Mouse (Mus musculus) heart, embryonic 11.5 days (tissue): ENCODE measurements at regions not wholly inside any gene's neighbourhood (a gene's known extent, or its start where the extent isn't known, plus 50 kb on each side); places are given as distances from the start of the nearest gene placed in this dataset.

ENCODE experiments used
- ATAC-seq: fragments of 200-750 bp; cut with Nextera tagmentation; replicated peaks from 2 replicates; pipeline ENCODE4 v1.8.0; 2017; ENCODE audit warnings: moderate library complexity; ENCODE audit not compliant: insufficient number of reproducible peaks, low FRiP score, low TSS enrichment
- H3K27ac ChIP-seq: fragments of 300-500 bp; sonication (generic); 2 replicates; pipeline ENCODE4 v1.5.1; 2014; ENCODE audit warnings: mild to moderate bottlenecking, low read depth, low read length
- H3K27me3 ChIP-seq: fragments of 300-500 bp; sonication (generic); 2 replicates; pipeline ENCODE4 v1.6.1; 2014; ENCODE audit warnings: mild to moderate bottlenecking, low read length, mixed read lengths; ENCODE audit not compliant: control insufficient read depth, insufficient read depth
- H3K36me3 ChIP-seq: fragments of 300-500 bp; sonication (generic); 2 replicates; pipeline ENCODE4 v1.6.1; 2014; ENCODE audit warnings: mild to moderate bottlenecking, low read length, moderate library complexity, mixed read lengths; ENCODE audit not compliant: control insufficient read depth, insufficient read depth
- H3K4me1 ChIP-seq: fragments of 300-500 bp; sonication (generic); 2 replicates; pipeline ENCODE4 v1.6.1; 2014; ENCODE audit warnings: low read length; ENCODE audit not compliant: control insufficient read depth, insufficient read depth
- H3K4me2 ChIP-seq: fragments of 300-500 bp; sonication (generic); 2 replicates; pipeline ENCODE4 v1.6.1; 2014; ENCODE audit warnings: mild to moderate bottlenecking, moderate library complexity
- H3K4me3 ChIP-seq: fragments of 300-500 bp; sonication (generic); 2 replicates; pipeline ENCODE4 v1.5.1; 2014; ENCODE audit warnings: low read depth, low read length
- H3K9ac ChIP-seq: fragments of 300-500 bp; sonication (generic); 2 replicates; pipeline ENCODE4 v1.6.1; 2014; ENCODE audit warnings: mild to moderate bottlenecking, low read depth, low read length, moderate library complexity
- H3K9me3 ChIP-seq: fragments of 300-500 bp; sonication (generic); replicated peaks from 2 replicates; pipeline ENCODE4 v1.6.1; 2016; ENCODE audit warnings: low read length; ENCODE audit not compliant: control insufficient read depth
- WGBS: fragments of 180-500 bp; shearing (Covaris S2); extraction: QIAGEN DNeasy Blood & Tissue Kit; methylation state at CpG from one replicate; pipeline ENCODE4 v1.1.7; 2014; ENCODE audit not compliant: insufficient replicate concordance; 5-methylcytosine and 5-hydroxymethylcytosine counted together

DNA sequence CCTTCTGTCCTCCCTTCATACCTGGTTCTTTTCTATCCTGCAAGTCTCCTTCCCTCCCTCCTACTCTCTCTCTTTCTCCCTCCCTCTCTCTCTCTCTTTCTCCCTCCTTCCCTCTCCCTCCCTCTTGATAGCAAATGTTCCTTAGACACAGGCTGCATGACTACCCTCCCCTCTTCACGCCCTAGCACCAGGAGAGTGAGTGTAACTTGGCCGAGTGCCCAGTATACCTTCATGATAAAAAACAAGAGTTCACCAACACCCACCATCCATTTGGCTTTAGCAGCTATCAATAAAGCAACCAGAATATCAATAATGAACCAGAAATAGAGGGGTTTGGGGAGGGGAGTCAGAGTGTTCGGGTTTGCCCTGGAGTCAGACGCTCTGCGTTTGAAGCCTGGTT, 90.4 kb downstream of the Tmx1 start:
- 30% methylated on average over 5 of the region's 5 CpGs for WGBS
- H3K27me3 ChIP-seq = no peaks in the 10 kb centered on the region
- no peaks in the 10 kb centered on the region for H3K9me3 ChIP-seq
- H3K4me2 ChIP-seq = no peak overlapping the region
- no peaks in the 10 kb centered on the region for H3K36me3 ChIP-seq
- no peak for ATAC-seq
- H3K9ac ChIP-seq = no peak overlapping the region
- H3K4me1 ChIP-seq = peaks cover 12% of the 10 kb centered on the region
- no peak overlapping the region for H3K27ac ChIP-seq
- no peak overlapping the region for H3K4me3 ChIP-seq

DNA sequence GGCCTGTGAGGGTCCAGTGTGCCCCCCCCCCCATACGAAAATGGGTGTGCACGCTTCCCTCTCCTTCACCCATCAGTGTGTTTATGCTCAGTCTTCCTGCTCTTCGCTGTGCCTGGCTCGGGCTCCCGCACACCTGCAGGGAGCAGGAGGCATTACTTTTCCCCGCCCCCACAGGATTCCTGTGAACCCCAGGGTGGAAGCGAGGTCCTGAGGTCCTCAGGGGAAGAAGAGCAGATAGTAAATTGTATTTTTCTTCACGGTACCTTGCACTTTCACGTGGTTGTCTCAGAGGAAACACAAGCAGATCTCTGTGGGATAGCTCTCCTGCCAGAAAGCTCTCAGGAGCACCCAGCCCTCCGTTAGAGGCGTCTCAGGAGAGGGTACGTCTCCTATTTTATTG, 91.4 kb downstream of the Tmx1 start:
- Histone ChIP-seq H3K36me3 (no peaks in the 10 kb centered on the region), H3K27ac (no peak overlapping the region), H3K9ac (no peak overlapping the region), H3K4me1 (peaks cover 12% of the 10 kb centered on the region), H3K9me3 (no peaks in the 10 kb centered on the region), H3K4me2 (no peak overlapping the region; the same call in 1 of the 2 replicates), H3K27me3 (no peaks in the 10 kb centered on the region), H3K4me3 (no peak overlapping the region)
- ATAC-seq = no peak
- WGBS = 28% methylated on average over 12 of the region's 12 CpGs

DNA sequence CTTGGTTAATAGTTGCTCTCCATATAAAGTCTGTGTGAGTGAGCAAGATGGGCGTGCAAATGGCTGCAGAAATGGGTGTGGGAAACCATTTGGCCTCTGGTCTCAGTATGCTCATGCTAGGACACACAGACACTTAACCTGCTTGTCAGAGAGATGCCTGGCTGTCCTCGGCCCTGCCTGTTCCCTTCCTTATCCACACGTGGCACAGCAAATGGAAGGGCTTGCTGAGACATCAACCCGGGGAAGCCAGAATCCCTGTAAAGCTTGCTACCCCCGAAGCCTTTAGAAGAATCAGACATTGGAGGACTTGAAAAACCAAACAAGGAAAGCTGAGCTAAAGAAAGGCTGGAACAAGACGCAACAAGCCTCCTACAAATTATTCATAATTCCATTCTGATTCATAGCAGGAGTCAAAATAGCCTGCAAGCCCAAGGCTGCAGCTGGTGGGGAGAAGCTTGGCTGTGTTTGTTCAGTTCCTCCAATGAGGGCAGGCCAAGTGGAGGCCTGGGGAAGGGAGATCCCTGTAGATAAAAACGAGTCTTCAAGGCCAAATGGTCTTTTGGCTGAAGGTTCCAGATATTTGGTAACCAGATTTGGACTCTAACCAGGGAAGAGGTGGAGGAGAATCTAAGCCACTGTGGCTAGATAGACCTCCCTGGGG, 92.1 kb downstream of the Tmx1 start:
- no peak overlapping the region for H3K4me2 ChIP-seq
- WGBS = 45% methylated on average over 7 of the region's 7 CpGs
- H3K4me1 ChIP-seq = peaks cover 12% of the 10 kb centered on the region
- ATAC-seq = no peak
- H3K9me3 ChIP-seq = no peaks in the 10 kb centered on the region
- no peaks in the 10 kb centered on the region for H3K27me3 ChIP-seq
- H3K36me3 ChIP-seq = no peaks in the 10 kb centered on the region
- no peak overlapping the region for H3K4me3 ChIP-seq
- no peak overlapping the region for H3K9ac ChIP-seq
- no peak overlapping the region for H3K27ac ChIP-seq

DNA sequence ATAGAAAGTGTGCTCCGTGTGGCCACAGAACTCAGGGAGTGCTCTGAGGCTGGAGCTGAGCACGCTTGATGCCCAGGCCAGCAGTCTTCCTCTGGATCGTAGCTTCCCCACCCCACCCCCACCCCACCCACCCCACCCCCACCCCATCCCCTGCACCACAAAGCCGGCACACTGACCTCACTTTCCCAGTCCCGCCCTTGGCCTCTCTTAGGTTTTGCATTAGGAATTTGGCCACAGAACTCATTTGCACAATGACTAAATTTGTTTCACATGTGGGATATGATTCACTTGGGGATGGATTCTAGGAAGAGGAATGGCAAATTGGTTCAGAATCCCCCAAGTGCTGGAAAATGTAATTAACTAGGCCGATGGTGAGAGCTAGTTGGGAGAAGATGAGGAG, 94.3 kb downstream of the Tmx1 start:
- peaks cover 12% of the 10 kb centered on the region for H3K4me1 ChIP-seq
- 64% methylated on average over 6 of the region's 6 CpGs for whole genome bisulfite sequencing
- H3K4me2 ChIP-seq = no peak overlapping the region
- no peak overlapping the region for H3K9ac ChIP-seq
- no peak for ATAC-seq
- no peak overlapping the region for H3K27ac ChIP-seq
- no peaks in the 10 kb centered on the region for H3K36me3 ChIP-seq
- H3K27me3 ChIP-seq = no peaks in the 10 kb centered on the region
- no peaks in the 10 kb centered on the region for H3K9me3 ChIP-seq
- H3K4me3 ChIP-seq = no peak overlapping the region

DNA sequence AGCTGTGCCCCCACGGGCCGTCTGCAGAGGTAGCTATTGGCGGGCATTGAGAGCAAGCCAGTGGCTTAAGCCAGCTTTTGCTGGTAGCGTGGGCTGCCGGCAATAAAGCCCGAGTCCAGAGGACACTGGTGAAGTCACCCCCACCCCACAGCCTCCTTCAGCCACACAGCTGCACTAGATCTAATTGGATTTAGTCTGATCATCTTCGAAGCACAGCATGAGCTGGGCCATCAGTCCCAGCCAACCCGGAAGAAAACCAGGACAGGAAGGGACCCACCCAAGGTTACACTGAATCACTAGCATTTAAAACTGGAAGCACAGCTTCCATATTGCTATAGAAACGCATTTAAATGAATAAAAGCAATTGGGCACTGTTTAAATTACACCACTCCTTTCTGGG, 96.4 kb downstream of the Tmx1 start:
- Histone ChIP-seq H3K36me3 (no peaks in the 10 kb centered on the region), H3K4me2 (no peak overlapping the region), H3K9me3 (no peaks in the 10 kb centered on the region), H3K9ac (no peak overlapping the region), H3K4me3 (no peak overlapping the region), H3K27me3 (no peaks in the 10 kb centered on the region), H3K27ac (no peak overlapping the region), H3K4me1 (0 out of 2 replicates have a peak, but pooled peaks cover 1% of the 10 kb centered on the region)
- 79% methylated on average over 9 of the region's 9 CpGs for WGBS
- ATAC-seq = no peak

DNA sequence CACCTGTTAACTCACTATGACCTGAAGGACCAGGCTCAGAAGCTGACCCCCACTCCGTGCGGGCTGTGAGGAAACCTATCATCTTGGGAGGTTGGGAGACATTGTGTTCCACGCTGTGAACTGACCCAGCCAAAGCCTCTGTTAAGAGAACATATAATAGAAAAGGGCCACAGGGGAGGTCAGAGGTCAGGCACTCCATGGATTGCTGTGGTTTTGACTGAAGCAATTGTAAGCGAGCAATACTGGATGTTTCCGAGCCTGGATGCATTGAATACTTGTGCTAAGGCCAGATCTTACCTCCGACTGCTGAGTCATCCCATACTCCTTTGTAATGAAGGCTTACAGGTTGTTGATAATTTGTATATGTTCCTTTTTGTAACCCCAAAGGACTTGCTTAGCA, 101.0 kb downstream of the Tmx1 start:
- 89% methylated on average over 6 of the region's 6 CpGs for WGBS
- Histone ChIP-seq H3K27ac (no peak overlapping the region), H3K27me3 (no peaks in the 10 kb centered on the region)

DNA sequence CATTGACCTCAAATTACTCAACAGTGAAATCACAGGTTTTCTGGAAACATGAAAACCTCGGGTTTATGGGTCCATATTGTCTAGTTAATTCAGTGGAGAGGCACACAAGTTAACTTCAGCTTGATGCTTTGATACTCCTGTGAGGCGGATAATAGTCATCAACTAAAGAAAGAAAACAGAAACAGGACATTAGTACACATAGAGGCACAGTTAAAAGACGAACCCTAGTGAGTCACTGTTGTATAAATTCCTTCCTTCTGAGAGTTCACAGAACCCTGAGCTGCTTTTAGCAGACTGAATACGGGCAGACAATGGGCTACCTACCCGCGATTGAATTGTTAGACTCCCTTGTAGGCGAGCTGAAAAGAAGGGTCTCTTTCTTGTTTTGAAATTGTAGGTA, 101.7 kb downstream of the Tmx1 start:
- 67% methylated on average over 7 of the region's 7 CpGs for WGBS
- no peak overlapping the region for H3K9ac ChIP-seq
- ATAC-seq = no peak
- H3K9me3 ChIP-seq = no peaks in the 10 kb centered on the region
- peaks cover 17% of the 10 kb centered on the region for H3K4me1 ChIP-seq
- H3K27ac ChIP-seq = no peak overlapping the region
- H3K4me2 ChIP-seq = no peak overlapping the region
- no peaks in the 10 kb centered on the region for H3K36me3 ChIP-seq
- H3K27me3 ChIP-seq = no peaks in the 10 kb centered on the region
- H3K4me3 ChIP-seq = no peak overlapping the region

More for the DNA sequence above, 101.0 kb downstream of the Tmx1 start:
- peaks cover 17% of the 10 kb centered on the region for H3K4me1 ChIP-seq
- H3K4me3 ChIP-seq = no peak overlapping the region
- H3K9ac ChIP-seq = no peak overlapping the region
- H3K9me3 ChIP-seq = no peaks in the 10 kb centered on the region
- no peaks in the 10 kb centered on the region for H3K36me3 ChIP-seq
- H3K4me2 ChIP-seq = no peak overlapping the region
- no peak for ATAC-seq

DNA sequence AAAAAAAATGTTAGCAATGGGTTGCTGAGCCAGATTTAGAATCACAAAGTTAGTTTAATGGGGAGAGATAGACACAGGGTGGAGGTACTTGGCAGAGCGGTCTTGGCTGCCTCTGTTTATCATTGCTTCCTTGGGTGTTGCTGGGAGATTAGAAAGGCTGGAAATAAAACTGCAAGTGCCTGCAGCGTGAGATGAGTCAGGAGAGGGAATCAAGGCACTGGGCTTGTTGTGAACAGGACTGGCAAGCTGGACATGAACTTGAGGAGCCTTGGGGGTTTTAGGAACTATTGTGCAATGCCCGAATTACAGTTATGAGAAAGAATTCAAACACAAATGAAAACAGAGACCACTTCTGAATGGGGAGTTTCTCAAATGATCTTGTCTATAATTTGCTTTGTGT, 102.8 kb downstream of the Tmx1 start:
- WGBS = 35% methylated on average over 3 of the region's 3 CpGs
- H3K27me3 ChIP-seq = no peaks in the 10 kb centered on the region
- H3K27ac ChIP-seq = no peak overlapping the region
- peaks cover 17% of the 10 kb centered on the region for H3K4me1 ChIP-seq
- H3K9ac ChIP-seq = no peak overlapping the region
- no peaks in the 10 kb centered on the region for H3K36me3 ChIP-seq
- no peak overlapping the region for H3K4me2 ChIP-seq
- ATAC-seq = no peak
- H3K4me3 ChIP-seq = no peak overlapping the region
- no peaks in the 10 kb centered on the region for H3K9me3 ChIP-seq

DNA sequence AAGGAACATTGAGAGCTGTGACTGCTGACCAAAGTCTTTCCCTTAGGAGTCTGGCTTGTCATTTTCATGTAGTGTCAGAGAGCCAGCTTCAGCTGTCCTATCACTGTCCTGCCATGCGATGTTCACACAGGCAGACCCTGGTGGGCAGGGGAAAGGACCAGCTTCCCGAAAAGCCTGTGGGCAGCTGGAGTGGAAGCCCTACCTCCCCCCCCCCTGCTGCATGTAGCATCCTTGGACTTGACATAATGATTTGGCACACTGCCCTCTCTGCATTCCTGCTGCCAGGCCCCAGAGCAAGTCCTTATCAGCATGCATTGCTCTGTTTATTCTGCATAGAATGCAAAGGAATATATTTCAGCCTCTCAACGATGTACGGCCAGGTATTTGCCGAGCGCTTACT, 103.9 kb downstream of the Tmx1 start:
- 41% methylated on average over 6 of the region's 6 CpGs for WGBS

More for the DNA sequence above, 103.9 kb downstream of the Tmx1 start:
- H3K4me1 ChIP-seq = peaks cover 17% of the 10 kb centered on the region
- H3K27me3 ChIP-seq = no peaks in the 10 kb centered on the region
- no peaks in the 10 kb centered on the region for H3K9me3 ChIP-seq
- H3K9ac ChIP-seq = no peak overlapping the region
- 0 out of 2 replicates have a peak, but pooled peaks have one; percentile 35 for ATAC-seq
- no peak overlapping the region for H3K4me3 ChIP-seq
- H3K4me2 ChIP-seq = no peak overlapping the region
- H3K27ac ChIP-seq = no peak overlapping the region
- H3K36me3 ChIP-seq = no peaks in the 10 kb centered on the region
